Mouse (Mus musculus) yolk sac, embryonic 10.5 days (tissue): Measurements from ENCODE around the gene Bmp2.

Experiments
- DNase-seq: peaks from one replicate; pipeline ENCODE4 v3.0.0-alpha.2; 2017; ENCODE audit warnings: low spot score

Bmp2 gene

GRCm38 (mm10) chr2:133552031-133552841 is at the start of gene Bmp2:
TSS of gene Bmp2 (plus strand) at chr2:133552159.
- peak; percentile 62 for DNase-seq

- DNase-seq = no peak
These were observed 46.3 kb upstream of the Bmp2 start for GRCm38 (mm10) chr2:133505678-133506077.

GRCm38 (mm10) chr2:133507045-133507444 is 44.9 kb upstream of the Bmp2 start:
- DNase-seq = no peak

- DNase-seq = no peak
These were observed 42.8 kb upstream of the Bmp2 start for GRCm38 (mm10) chr2:133509141-133509540.

- no peak for DNase-seq
These were observed 40.8 kb upstream of the Bmp2 start for GRCm38 (mm10) chr2:133511011-133511779.

GRCm38 (mm10) chr2:133516331-133517046 is 35.5 kb upstream of the Bmp2 start:
- no peak for DNase-seq

- no peak for DNase-seq
These were observed 34.1 kb upstream of the Bmp2 start for GRCm38 (mm10) chr2:133517867-133518266.

- DNase-seq = no peak
These were observed 30.8 kb upstream of the Bmp2 start for GRCm38 (mm10) chr2:133521193-133521592.

GRCm38 (mm10) chr2:133522121-133522520 is 29.8 kb upstream of the Bmp2 start:
- no peak for DNase-seq

GRCm38 (mm10) chr2:133525621-133526181 is 26.3 kb upstream of the Bmp2 start:
- no peak for DNase-seq

- no peak for DNase-seq
These were observed 22.6 kb upstream of the Bmp2 start for GRCm38 (mm10) chr2:133529396-133529795.

GRCm38 (mm10) chr2:133533073-133533472 is 18.9 kb upstream of the Bmp2 start:
- DNase-seq = no peak

GRCm38 (mm10) chr2:133535481-133535880 is 16.5 kb upstream of the Bmp2 start:
- DNase-seq = no peak

- no peak for DNase-seq
These were observed 15.1 kb upstream of the Bmp2 start for GRCm38 (mm10) chr2:133536812-133537211.

- DNase-seq = no peak
These were observed 11.3 kb upstream of the Bmp2 start for GRCm38 (mm10) chr2:133540702-133541101.

GRCm38 (mm10) chr2:133550238-133550682 is 1.7 kb upstream of the Bmp2 start:
- DNase-seq = peak; percentile 45

- DNase-seq = peak; percentile 49
These were observed 995 bp downstream of the Bmp2 start for GRCm38 (mm10) chr2:133552842-133553465.

GRCm38 (mm10) chr2:133553911-133554285 is 1.9 kb downstream of the Bmp2 start:
- DNase-seq = no peak

GRCm38 (mm10) chr2:133554286-133555021 is 2.5 kb downstream of the Bmp2 start:
- peak; percentile 60 for DNase-seq

- no peak for DNase-seq
These were observed 12.4 kb downstream of the Bmp2 start for GRCm38 (mm10) chr2:133564248-133564886.
